Mouse (Mus musculus) myocyte (in vitro differentiated cells): ENCODE results near the gene Tctn1. TPM values are rescaled to one million over a fixed set of nuclear protein-coding genes. Genes with fewer than 3 reads are reported as not detected.

Experiments used
- H3K27me3 ChIP-seq: one replicate; pipeline ENCODE4 v1.6.1; 2011; ENCODE audit not compliant: control insufficient read depth, insufficient read depth, insufficient read length
- H3K36me3 ChIP-seq: one replicate; pipeline ENCODE4 v1.6.1; 2011; ENCODE audit not compliant: control insufficient read depth, insufficient read depth
- H3K4me2 ChIP-seq: one replicate; pipeline ENCODE4 v1.6.1; 2011; ENCODE audit warnings: low read depth, control low read depth
- H3K4me3 ChIP-seq: one replicate; pipeline ENCODE4 v1.5.1; 2011; ENCODE audit warnings: mild to moderate bottlenecking, control low read depth, moderate library complexity
- H3K79me2 ChIP-seq: one replicate; pipeline ENCODE4 v1.6.1; 2011; ENCODE audit not compliant: control insufficient read depth, insufficient read depth
- H3ac ChIP-seq: one replicate; pipeline ENCODE4 v1.6.1; 2011; ENCODE audit not compliant: control insufficient read depth, insufficient read length
- CEBPB ChIP-seq: IDR thresholded peaks from 2 replicates; pipeline ENCODE4 v1.6.1; 2011; ENCODE audit warnings: mild to moderate bottlenecking, moderate library complexity; ENCODE audit not compliant: poor library complexity, insufficient read depth, severe bottlenecking
- E2F4 ChIP-seq: IDR thresholded peaks from one replicate; pipeline ENCODE4 v1.6.1; 2011; ENCODE audit warnings: mild to moderate bottlenecking, control low read depth, moderate library complexity; ENCODE audit not compliant: insufficient read depth
- MAX ChIP-seq: IDR thresholded peaks from one replicate; pipeline ENCODE4 v1.6.1; 2011; ENCODE audit warnings: low read depth, mild to moderate bottlenecking, control low read depth
- MYOD1 ChIP-seq, 3 experiments: IDR thresholded peaks; one replicate each; pipeline ENCODE4 v1.6.1; 2011; ENCODE audit warnings: control low read depth in 2 of 3, low read depth in 2 of 3, mild to moderate bottlenecking in 2 of 3, moderate library complexity in 1 of 3; ENCODE audit not compliant: insufficient read length in 2 of 3, control insufficient read depth in 1 of 3
- MYOG ChIP-seq, 3 experiments: IDR thresholded peaks; one replicate each; pipeline ENCODE4 v1.6.1; 2011; ENCODE audit warnings: control low read depth in 2 of 3, low read depth in 2 of 3, mild to moderate bottlenecking in 2 of 3; ENCODE audit not compliant: insufficient read length in 2 of 3, control insufficient read depth in 1 of 3, insufficient read depth in 1 of 3
- POLR2A ChIP-seq: IDR thresholded peaks from one replicate; pipeline ENCODE4 v1.6.1; 2011; ENCODE audit warnings: low read depth, mild to moderate bottlenecking, control low read depth, moderate library complexity; ENCODE audit not compliant: insufficient read length
- POLR2AphosphoS2 ChIP-seq: IDR thresholded peaks from one replicate; pipeline ENCODE4 v1.6.1; 2011; ENCODE audit warnings: low read depth, control low read depth; ENCODE audit not compliant: insufficient read length
- REST ChIP-seq: IDR thresholded peaks from one replicate; pipeline ENCODE4 v1.6.1; 2011; ENCODE audit warnings: mild to moderate bottlenecking, control low read depth, moderate library complexity; ENCODE audit not compliant: insufficient read depth, insufficient read length
- SRF ChIP-seq: IDR thresholded peaks from one replicate; pipeline ENCODE4 v1.6.1; 2011; ENCODE audit warnings: low read depth; ENCODE audit not compliant: control insufficient read depth, insufficient read length
- TCF12 ChIP-seq: IDR thresholded peaks from one replicate; pipeline ENCODE4 v1.6.1; 2011; ENCODE audit warnings: mild to moderate bottlenecking, control low read depth; ENCODE audit not compliant: poor library complexity, insufficient read depth, severe bottlenecking
- TCF3 ChIP-seq: IDR thresholded peaks from one replicate; pipeline ENCODE4 v1.6.1; 2011; ENCODE audit warnings: low read depth, control low read depth; ENCODE audit not compliant: insufficient read length
- USF1 ChIP-seq: IDR thresholded peaks from one replicate; pipeline ENCODE4 v1.6.1; 2011; ENCODE audit warnings: low read depth, mild to moderate bottlenecking, control low read depth, moderate library complexity
- polyA plus RNA-seq: library from polyadenylated mRNA; unstranded; fragments of >200 nt; fragmentation: generic; extraction: Trizol; gene quantifications from one replicate; pipeline ENCODE4 v1.2.1, GENCODE M21; 2012; ENCODE audit warnings: missing spikeins

Tctn1 gene
- polyA plus RNA-seq, 1 experiment, result 4.7 TPM

GRCm38 (mm10) chr5:122247934-122248333 lies 16.3 kb downstream of the Tctn1 start:
- Histone ChIP-seq H3K4me3 (no peak overlapping the region), H3ac (no peak overlapping the region), H3K36me3 (no peaks in the 10 kb centered on the region), H3K79me2 (no peaks in the 10 kb centered on the region), H3K4me2 (no peak overlapping the region), H3K27me3 (no peaks in the 10 kb centered on the region)
- TF ChIP-seq TCF12 (no peak), MAX (no peak), CEBPB (no peak), POLR2A (no peak), SRF (no peak), MYOD1 (IDR thresholded peaks at IDR 0.05; ENCODE audit: control insufficient read depth in 1 of 3, insufficient read length in 2 of 3, low read depth in 2 of 3) (no peak), TCF3 (no peak)

GRCm38 (mm10) chr5:122247529-122247928 lies 16.7 kb downstream of the Tctn1 start:
- H3K27me3 ChIP-seq, result no peaks in the 10 kb centered on the region
- H3K36me3 ChIP-seq, result no peaks in the 10 kb centered on the region
- TF ChIP-seq TCF12, result no peak
- TF ChIP-seq E2F4, result no peak
- TF ChIP-seq MAX, result no peak
- TF ChIP-seq MYOG (IDR thresholded peaks at IDR 0.05; ENCODE audit: control insufficient read depth in 1 of 3, insufficient read depth in 1 of 3, insufficient read length in 2 of 3, low read depth in 2 of 3), result no peak
- no peak for TF ChIP-seq POLR2AphosphoS2
- no peak for TF ChIP-seq SRF
- TF ChIP-seq POLR2A, result no peak
- TF ChIP-seq USF1, result no peak
- TF ChIP-seq CEBPB, result no peak
- no peaks in the 10 kb centered on the region for H3K79me2 ChIP-seq
- no peak overlapping the region for H3K4me3 ChIP-seq
- H3ac ChIP-seq, result no peak overlapping the region
- no peak overlapping the region for H3K4me2 ChIP-seq

- Histone ChIP-seq H3K4me2 (no peak overlapping the region), H3K36me3 (no peaks in the 10 kb centered on the region), H3K4me3 (no peak overlapping the region), H3K27me3 (no peaks in the 10 kb centered on the region), H3K79me2 (no peaks in the 10 kb centered on the region), H3ac (no peak overlapping the region)
- TF ChIP-seq TCF3, result no peak
- TF ChIP-seq E2F4, result no peak
- TF ChIP-seq POLR2A, result no peak
- TF ChIP-seq REST, result no peak
- no peak for TF ChIP-seq USF1
- no peak for TF ChIP-seq MYOG (IDR thresholded peaks at IDR 0.05; ENCODE audit: control insufficient read depth in 1 of 3, insufficient read depth in 1 of 3, insufficient read length in 2 of 3, low read depth in 2 of 3)
- TF ChIP-seq MAX, result no peak
- no peak for TF ChIP-seq TCF12
- TF ChIP-seq CEBPB, result no peak
- TF ChIP-seq SRF, result no peak
- no peak for TF ChIP-seq MYOD1 (IDR thresholded peaks at IDR 0.05; ENCODE audit: control insufficient read depth in 1 of 3, insufficient read length in 2 of 3, low read depth in 2 of 3)
- no peak for TF ChIP-seq POLR2AphosphoS2
Observed at GRCm38 (mm10) chr5:122246547-122247167, 17.6 kb downstream of the Tctn1 start.

GRCm38 (mm10) chr5:122245186-122245585 lies 19.1 kb downstream of the Tctn1 start:
- Histone ChIP-seq H3ac (no peak overlapping the region), H3K4me2 (no peak overlapping the region), H3K27me3 (no peaks in the 10 kb centered on the region), H3K4me3 (no peak overlapping the region), H3K79me2 (no peaks in the 10 kb centered on the region), H3K36me3 (no peaks in the 10 kb centered on the region)
- TF ChIP-seq TCF12, result no peak
- TF ChIP-seq USF1, result no peak
- no peak for TF ChIP-seq MYOG (IDR thresholded peaks at IDR 0.05; ENCODE audit: control insufficient read depth in 1 of 3, insufficient read depth in 1 of 3, insufficient read length in 2 of 3, low read depth in 2 of 3)
- no peak for TF ChIP-seq POLR2AphosphoS2
- TF ChIP-seq SRF, result no peak
- TF ChIP-seq REST, result no peak
- TF ChIP-seq E2F4, result no peak

- Histone ChIP-seq H3K79me2 (no peaks in the 10 kb centered on the region), H3K4me3 (no peak overlapping the region), H3K4me2 (no peak overlapping the region), H3K27me3 (no peaks in the 10 kb centered on the region), H3K36me3 (no peaks in the 10 kb centered on the region), H3ac (no peak overlapping the region)
- TF ChIP-seq E2F4, result no peak
- TF ChIP-seq REST, result no peak
Observed at GRCm38 (mm10) chr5:122243781-122244523, 20.3 kb downstream of the Tctn1 start.
